Mouse (Mus musculus): ENCODE results near the gene Mrpl43.

Gene Mrpl43

DNA sequence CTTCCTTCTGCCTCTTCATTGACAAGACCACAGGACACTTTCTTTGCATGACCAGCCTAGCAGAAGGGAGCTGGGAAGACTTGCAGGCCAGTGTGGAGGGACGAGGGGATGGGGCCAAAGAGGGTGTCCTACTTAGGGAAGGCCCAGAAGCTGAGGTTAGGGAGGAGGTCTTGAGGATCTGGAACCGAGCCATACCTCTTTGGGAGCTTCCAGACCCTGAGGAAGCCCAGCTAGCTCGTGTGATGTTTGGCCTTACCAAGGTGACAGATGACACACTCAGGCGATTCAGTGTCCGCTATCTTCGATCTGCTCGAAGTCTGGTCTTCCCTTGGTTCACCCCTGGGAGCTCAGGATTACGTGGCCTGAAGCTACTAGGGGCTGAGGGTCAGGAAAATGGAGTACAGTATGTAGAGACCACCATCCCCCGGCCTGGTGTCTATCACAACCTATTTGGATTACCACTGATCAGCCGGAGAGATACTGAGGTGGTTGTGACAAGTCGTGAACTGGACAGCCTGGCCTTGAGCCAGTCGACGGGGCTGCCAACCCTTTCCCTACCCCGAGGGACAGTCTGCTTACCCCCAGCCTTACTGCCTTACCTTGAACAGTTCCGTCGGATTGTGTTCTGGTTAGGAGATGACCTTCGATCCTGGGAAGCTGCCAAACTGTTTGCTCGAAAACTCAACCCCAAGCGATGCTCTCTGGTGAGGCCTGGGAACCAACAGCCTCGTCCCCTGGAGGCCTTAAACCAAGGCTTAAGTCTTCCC, 1.4 kb upstream of the Mrpl43 start:
- 88% methylated on average over 20 of the region's 20 CpGs for WGBS

DNA sequence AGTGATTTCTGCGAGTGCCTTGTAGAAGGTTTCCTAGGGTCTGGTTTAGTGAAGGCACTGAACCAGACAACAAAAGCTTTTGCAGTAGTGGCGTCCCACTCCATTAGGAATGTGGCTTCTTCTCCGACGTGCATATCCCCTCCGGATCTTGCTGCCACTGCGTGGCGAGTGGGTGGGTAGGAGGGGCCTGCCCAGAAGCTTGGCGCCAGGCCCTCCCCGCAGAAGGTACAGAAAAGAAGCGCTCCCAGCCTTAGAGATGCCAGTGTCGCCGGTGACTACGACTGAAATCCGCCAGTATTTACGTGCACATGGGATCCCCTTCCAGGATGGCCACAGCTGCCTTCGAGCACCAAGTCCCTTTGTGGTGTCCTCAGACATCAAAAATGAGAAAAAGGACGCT, 779 bp upstream of the Mrpl43 start:
- 19% methylated on average over 17 of the region's 17 CpGs for WGBS

GRCm38 (mm10) chr19:45005444-45005843, 798 bp downstream of the Mrpl43 start, which contains the start of gene Twnk:
Twnk (plus strand) TSS chr19:45005663.
- 8% methylated on average over 16 of the region's 16 CpGs for WGBS

- 85% methylated on average over 7 of the region's 7 CpGs for WGBS
Observed at GRCm38 (mm10) chr19:45003740-45004516, 2.3 kb downstream of the Mrpl43 start.

GRCm38 (mm10) chr19:45002301-45002700, 3.9 kb downstream of the Mrpl43 start:
- WGBS: 54% methylated on average over 3 of the region's 3 CpGs

DNA sequence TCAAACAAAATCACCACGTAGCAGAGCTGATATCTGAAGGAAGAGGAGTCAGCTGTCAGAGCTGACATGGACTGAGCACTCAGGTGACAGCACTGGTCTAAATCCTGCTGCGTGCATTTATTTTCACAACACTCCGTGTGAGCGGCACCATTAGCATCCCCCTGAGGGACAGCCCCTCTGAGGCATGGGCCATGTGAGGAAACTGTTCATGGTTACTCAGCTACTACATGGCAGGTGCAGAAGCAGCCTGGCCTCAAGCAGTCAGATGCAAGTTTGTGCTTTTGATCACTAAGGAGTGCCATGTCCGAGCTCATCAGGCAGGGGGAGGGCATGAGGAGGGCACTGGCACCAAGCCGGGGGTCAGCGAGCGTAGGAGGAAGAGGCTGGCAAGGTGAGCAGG, 6.6 kb downstream of the Mrpl43 start:
- WGBS: 85% methylated on average over 8 of the region's 8 CpGs

DNA sequence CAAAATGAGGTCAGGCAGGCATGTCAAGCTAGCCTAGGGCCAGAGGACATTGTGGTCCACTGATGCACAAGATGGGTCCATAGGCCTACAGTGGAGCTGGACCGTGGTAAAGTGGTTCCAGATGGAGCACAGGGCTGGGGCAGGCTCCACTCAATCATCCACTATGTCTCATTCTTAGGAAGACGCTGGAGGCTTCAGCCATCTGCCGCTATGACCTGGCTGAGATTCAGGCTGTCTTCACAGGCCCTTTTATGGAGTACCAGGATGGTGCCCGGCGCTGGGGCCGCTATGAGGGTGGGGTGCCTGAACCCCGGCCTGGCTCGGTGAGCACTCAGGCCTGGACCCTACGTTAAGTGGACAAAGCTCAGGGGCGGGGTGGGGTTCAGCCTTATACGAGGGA, 8.5 kb downstream of the Mrpl43 start:
- WGBS: 71% methylated on average over 11 of the region's 11 CpGs

GRCm38 (mm10) chr19:44992712-44993111, 13.5 kb downstream of the Mrpl43 start:
- WGBS: 73% methylated on average over 7 of the region's 7 CpGs

DNA sequence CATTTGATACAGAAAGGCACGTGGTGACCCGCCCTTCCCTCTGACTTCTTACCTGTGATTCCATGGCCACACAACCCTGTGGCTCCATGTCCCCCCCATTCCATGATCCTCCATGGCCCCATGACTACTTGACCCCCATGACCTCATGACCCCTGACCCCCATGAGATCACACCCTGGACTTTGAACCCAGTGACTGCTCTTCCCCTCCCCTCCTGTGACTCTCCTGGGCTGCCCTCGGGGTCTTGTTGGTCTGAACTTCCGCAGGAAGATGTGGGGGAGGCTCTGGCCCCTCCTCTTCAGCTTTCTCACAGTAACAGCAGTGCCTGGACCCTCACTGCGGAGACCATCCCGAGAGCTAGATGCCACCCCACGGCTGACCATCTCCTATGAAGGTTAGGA, 14.0 kb downstream of the Mrpl43 start:
- WGBS: 72% methylated on average over 7 of the region's 7 CpGs

DNA sequence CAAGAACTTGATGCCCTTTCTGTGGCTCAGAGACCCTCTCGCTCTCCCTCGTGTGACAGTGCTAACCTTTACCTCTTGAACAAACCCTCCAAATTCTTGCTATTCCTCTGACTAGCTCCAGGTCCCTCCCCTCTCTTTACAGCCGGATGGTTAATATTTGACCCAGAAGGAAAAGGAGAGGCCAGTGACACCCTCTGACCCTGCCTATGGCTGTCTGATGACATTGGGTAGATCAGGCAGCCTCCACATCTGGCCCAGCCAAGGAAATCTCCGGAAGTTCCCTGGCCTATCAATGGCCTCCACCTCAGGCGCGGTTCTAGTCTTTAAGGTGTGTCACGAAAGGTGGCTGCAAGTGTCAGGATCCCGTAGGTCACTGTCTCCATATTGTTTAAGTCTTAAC, 15.2 kb downstream of the Mrpl43 start:
- 92% methylated on average over 8 of the region's 8 CpGs for WGBS

DNA sequence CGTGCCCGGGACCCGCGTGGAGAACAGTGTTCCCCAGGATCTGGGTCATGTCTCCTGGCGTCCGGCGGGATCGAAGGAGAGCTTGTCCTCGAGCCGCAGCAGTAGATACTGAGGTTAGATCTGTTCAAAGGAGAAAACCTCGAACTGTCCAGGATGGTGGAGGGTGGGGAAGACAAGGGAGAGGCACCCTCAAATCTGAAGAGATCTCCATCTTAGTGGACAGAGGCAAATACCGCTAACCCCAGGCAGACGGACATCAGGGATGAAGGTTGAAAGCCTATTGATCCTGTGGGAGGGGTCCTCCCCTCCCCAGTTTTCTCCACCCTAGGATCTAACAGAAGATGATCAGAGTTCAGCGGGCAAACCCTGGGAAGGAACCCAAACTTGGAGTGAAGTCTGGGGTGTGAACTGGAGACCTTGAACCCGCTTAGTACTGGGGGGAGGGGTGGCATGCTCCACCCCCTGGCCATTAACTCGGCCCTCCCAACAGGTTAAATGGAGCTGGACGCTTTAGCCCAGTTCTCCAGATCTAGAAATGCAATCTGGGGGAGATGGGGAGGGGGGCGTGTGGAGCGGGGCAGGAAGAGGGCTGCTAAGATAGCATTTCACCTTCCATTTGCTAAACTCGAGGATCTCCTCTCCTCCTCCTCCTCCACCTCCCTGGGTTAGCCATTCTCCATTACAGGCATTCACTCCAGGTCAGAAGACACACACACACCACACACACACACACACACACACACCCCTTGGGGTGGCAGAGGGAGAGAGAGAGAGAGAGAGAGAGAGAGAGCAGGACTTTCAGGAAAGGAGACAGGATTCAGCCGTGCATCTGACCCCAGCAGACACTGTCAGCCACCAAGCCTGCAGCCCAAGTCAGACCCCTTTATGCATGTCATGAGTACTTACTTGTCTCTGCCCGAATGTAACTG, 16.4 kb downstream of the Mrpl43 start:
- 13% methylated on average over 22 of the region's 22 CpGs for WGBS

DNA sequence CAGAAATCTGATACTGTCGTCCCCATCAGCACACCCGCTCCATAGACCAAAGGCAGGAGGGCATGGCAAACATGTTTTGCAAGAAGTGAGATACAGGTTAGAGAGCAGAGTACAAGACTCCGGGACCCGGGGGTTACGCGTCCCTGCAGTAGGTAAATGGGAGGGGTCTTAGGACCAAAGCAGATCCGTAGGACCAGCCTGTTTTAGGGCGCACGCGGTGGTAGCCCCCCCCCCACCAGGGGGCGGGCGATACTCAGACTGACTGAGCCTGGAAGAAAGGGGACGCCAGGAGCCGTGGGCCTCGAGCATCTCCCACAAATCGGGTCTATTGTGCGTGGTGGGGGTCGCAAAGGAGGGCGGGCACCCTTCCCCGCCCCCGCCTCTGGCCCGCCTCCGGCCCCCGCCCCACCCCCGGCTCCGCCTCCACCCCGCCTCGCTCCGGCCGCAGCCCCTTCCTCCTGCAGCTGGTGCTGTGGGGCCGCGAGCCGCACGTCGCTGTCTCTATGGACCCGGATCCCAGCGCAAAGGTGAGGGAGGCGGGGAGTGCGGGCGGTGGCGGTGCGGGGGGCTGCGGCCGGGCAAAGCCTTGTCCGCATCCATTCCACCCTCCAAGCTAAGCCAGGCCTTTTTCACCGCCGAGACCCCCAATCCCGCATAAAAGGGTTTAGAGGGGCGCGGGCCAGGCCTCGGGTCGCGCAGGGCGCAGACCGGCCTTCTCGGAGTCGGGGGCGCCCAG, 17.2 kb downstream of the Mrpl43 start, which contains the start of gene Sema4g:
TSS of gene Sema4g (plus strand) at position 271 of the 736 bp plus-strand sequence.
- whole genome bisulfite sequencing: under 1% methylated on average over 58 of the region's 58 CpGs

GRCm38 (mm10) chr19:44988321-44988720, 17.9 kb downstream of the Mrpl43 start:
- 31% methylated on average over 9 of the region's 9 CpGs for WGBS

DNA sequence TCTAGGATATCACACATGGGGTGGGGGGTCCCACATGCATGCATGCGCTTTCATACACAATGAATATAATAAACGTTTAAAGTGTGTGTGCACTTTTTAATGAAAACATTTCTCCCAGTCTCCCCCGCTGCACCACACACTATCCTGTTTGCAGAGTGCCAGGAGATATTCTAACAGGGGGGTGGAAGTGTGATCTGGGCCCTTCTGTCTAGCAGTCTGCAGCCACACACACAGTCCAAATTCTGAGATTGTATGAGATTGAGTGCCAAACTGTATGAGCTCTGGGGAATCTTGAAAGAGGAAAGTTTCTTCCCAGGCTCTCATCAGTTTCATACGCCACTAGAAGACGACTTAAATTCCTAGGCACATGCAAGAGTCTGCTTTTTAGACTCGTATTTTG, 18.4 kb downstream of the Mrpl43 start:
- WGBS: 43% methylated on average over 6 of the region's 6 CpGs

DNA sequence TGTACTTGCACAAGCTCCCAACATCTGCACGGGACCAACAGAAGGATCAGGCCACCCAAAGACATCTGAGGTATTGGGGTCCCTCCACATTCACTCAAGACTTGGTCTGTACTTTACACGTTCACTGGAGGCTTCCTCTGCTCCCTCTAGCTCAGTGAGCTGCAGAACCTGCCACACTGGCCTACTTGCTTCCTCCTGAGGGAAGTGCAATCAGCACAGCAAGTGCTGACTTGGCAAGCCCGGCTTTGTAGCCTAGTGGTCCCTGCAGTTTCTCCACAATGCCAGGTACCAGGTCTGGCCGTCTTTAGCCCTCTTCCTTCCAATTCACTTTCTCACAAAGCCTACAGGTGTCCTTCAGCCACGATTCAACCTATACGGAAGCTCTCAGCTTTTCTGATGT, 19.2 kb downstream of the Mrpl43 start:
- WGBS: 64% methylated on average over 6 of the region's 6 CpGs

- WGBS: 65% methylated on average over 5 of the region's 5 CpGs
Observed at GRCm38 (mm10) chr19:44985159-44985988, 20.9 kb downstream of the Mrpl43 start.

DNA sequence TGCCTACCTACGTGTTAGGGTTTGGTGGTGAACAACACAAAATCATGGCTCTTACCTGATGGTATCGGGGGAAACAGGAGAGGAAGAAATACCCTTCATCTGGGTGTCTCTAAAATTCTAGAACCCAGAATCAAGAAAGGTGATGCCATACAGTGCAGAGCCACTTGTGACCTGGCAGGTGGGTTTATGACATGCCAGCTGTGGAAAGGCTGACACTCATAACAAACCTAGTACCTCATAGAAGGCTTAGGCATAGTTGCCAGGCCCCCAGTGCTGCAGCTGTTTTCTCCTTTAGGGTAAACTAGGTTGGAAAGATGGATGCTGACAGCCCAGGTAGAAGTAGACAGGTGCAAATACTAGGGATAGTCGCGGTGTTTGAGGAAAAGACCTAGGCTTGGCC, 21.8 kb downstream of the Mrpl43 start:
- WGBS: 95% methylated on average over 4 of the region's 4 CpGs

GRCm38 (mm10) chr19:44983366-44983765, 22.9 kb downstream of the Mrpl43 start:
- 76% methylated on average over 6 of the region's 6 CpGs for WGBS

- 51% methylated on average over 7 of the region's 7 CpGs for WGBS
Observed at GRCm38 (mm10) chr19:44982477-44983115, 23.6 kb downstream of the Mrpl43 start.

GRCm38 (mm10) chr19:44980787-44981186, 25.5 kb downstream of the Mrpl43 start:
- 53% methylated on average over 2 of the region's 2 CpGs for WGBS
